Mouse (Mus musculus) liver (tissue): ENCODE data around the gene Pakap.

Source experiments
- DNase-seq: peaks from one replicate; pipeline ENCODE4 v3.0.0-alpha.2; 2020; ENCODE audit warnings: mixed read lengths

Gene Pakap

GRCm38 (mm10) chr4:57632386-57632785, 64.4 kb downstream of the Pakap start:
- no peak for DNase-seq

- no peak for DNase-seq
Measured at GRCm38 (mm10) chr4:57633052-57633451, 65.1 kb downstream of the Pakap start.

GRCm38 (mm10) chr4:57634956-57635355, 67.0 kb downstream of the Pakap start:
- DNase-seq = no peak

- DNase-seq = no peak
Measured at GRCm38 (mm10) chr4:57636782-57637482, 69.0 kb downstream of the Pakap start.

- DNase-seq = peak; percentile 4
Measured at GRCm38 (mm10) chr4:57637636-57638386, 69.8 kb downstream of the Pakap start.

GRCm38 (mm10) chr4:57638941-57639340, 71.0 kb downstream of the Pakap start:
- DNase-seq = no peak

- no peak for DNase-seq
Measured at GRCm38 (mm10) chr4:57640222-57640621, 72.2 kb downstream of the Pakap start.

- DNase-seq = no peak
Measured at GRCm38 (mm10) chr4:57640971-57641370, 73.0 kb downstream of the Pakap start.

- DNase-seq = no peak
Measured at GRCm38 (mm10) chr4:57650994-57651393, 83.0 kb downstream of the Pakap start.

- DNase-seq = no peak
Measured at GRCm38 (mm10) chr4:57651547-57651946, 83.6 kb downstream of the Pakap start.

GRCm38 (mm10) chr4:57652185-57652904, 84.4 kb downstream of the Pakap start:
- no peak for DNase-seq

GRCm38 (mm10) chr4:57655966-57656365, 88.0 kb downstream of the Pakap start:
- no peak for DNase-seq

- no peak for DNase-seq
Measured at GRCm38 (mm10) chr4:57656388-57656787, 88.4 kb downstream of the Pakap start.

GRCm38 (mm10) chr4:57656861-57657260, 88.9 kb downstream of the Pakap start:
- DNase-seq = no peak

- no peak for DNase-seq
Measured at GRCm38 (mm10) chr4:57660470-57660869, 92.5 kb downstream of the Pakap start.

GRCm38 (mm10) chr4:57666101-57666500, 98.1 kb downstream of the Pakap start:
- no peak for DNase-seq

- DNase-seq = peak; percentile 17
Measured at GRCm38 (mm10) chr4:57670813-57671469, 103.0 kb downstream of the Pakap start.

GRCm38 (mm10) chr4:57672541-57672940, 104.6 kb downstream of the Pakap start:
- no peak for DNase-seq

GRCm38 (mm10) chr4:57672996-57673906, 105.3 kb downstream of the Pakap start:
- DNase-seq = peak; percentile 77

GRCm38 (mm10) chr4:57674351-57674750, 106.4 kb downstream of the Pakap start:
- peak; percentile 17 for DNase-seq

- peak; percentile 51 for DNase-seq
Measured at GRCm38 (mm10) chr4:57675387-57675786, 107.4 kb downstream of the Pakap start.

GRCm38 (mm10) chr4:57677916-57678315, 109.9 kb downstream of the Pakap start:
- DNase-seq = no peak
